Mouse (Mus musculus) limb, embryonic 14.5 days (tissue): ENCODE measurements around the gene Svop. TPM values are rescaled to one million over a fixed set of nuclear protein-coding genes. Genes with fewer than 3 reads are reported as not detected.

Source experiments
- ATAC-seq: fragments of 200-750 bp; cut with Nextera tagmentation; 2 replicates; pipeline ENCODE4 v1.8.0; 2017; ENCODE audit warnings: low read depth, moderate number of reproducible peaks, moderate TSS enrichment; ENCODE audit not compliant: low FRiP score
- DNase-seq: peaks from one replicate; pipeline ENCODE4 v3.0.0-alpha.2; 2015; ENCODE audit warnings: low spot score
- H3K27ac ChIP-seq: fragments of 300-500 bp; sonication (generic); replicated peaks from 2 replicates; pipeline ENCODE4 v1.5.1; 2014; ENCODE audit warnings: low read depth, mild to moderate bottlenecking, low read length, moderate library complexity, mixed read lengths
- H3K27me3 ChIP-seq: fragments of 300-500 bp; sonication (generic); 2 replicates; pipeline ENCODE4 v1.6.1; 2014; ENCODE audit warnings: low read length, mixed read lengths; ENCODE audit not compliant: control insufficient read depth, insufficient read depth
- H3K36me3 ChIP-seq: fragments of 300-500 bp; sonication (generic); 2 replicates; pipeline ENCODE4 v1.6.1; 2014; ENCODE audit warnings: mild to moderate bottlenecking, low read length, moderate library complexity, mixed read lengths; ENCODE audit not compliant: control insufficient read depth, insufficient read depth
- H3K4me1 ChIP-seq: fragments of 300-500 bp; sonication (generic); 2 replicates; pipeline ENCODE4 v1.6.1; 2014; ENCODE audit warnings: antibody characterized with exemption, low read length, mixed read lengths; ENCODE audit not compliant: control insufficient read depth, insufficient read depth
- H3K4me2 ChIP-seq: fragments of 300-500 bp; sonication (generic); replicated peaks from 2 replicates; pipeline ENCODE4 v1.6.1; 2014; ENCODE audit warnings: low read depth, mild to moderate bottlenecking, low read length, moderate library complexity; ENCODE audit not compliant: severe bottlenecking
- H3K4me3 ChIP-seq: fragments of 300-500 bp; sonication (generic); replicated peaks from 2 replicates; pipeline ENCODE4 v1.5.1; 2014; ENCODE audit warnings: low read length
- H3K9ac ChIP-seq: fragments of 300-500 bp; sonication (generic); 2 replicates; pipeline ENCODE4 v1.6.1; 2014; ENCODE audit warnings: mild to moderate bottlenecking, low read depth, low read length, moderate library complexity; ENCODE audit not compliant: severe bottlenecking
- H3K9me3 ChIP-seq: fragments of 300-500 bp; sonication (generic); 2 replicates; pipeline ENCODE4 v1.6.1; 2016; ENCODE audit warnings: low read length; ENCODE audit not compliant: control insufficient read depth
- POLR2A ChIP-seq: fragments of 200-500 bp; IDR thresholded peaks from 2 replicates; pipeline ENCODE4 v1.8.0; 2012; ENCODE audit warnings: inconsistent platforms, mild to moderate bottlenecking, moderate library complexity, borderline replicate concordance; ENCODE audit not compliant: insufficient read depth, insufficient read length; ENCODE audit errors: extremely low read depth
- WGBS: fragments of 180-500 bp; shearing (Covaris S2); extraction: QIAGEN DNeasy Blood & Tissue Kit; methylation state at CpG from one replicate; pipeline ENCODE4 v1.1.7; 2014; 5-methylcytosine and 5-hydroxymethylcytosine counted together
- polyA plus RNA-seq, 2 experiments: library from polyadenylated mRNA; depleted of rRNA in 1 of 2; stranded (reverse) in 1 of 2; unstranded in 1 of 2; fragments of >200 nt; fragmentation: Nextera tagmentation in 1 of 2; extraction: Ambion mirVana in 1 of 2; gene quantifications; 2 replicates each; pipeline versions ENCODE4 v1.2.1 to v1.2.3; 2012 to 2014

Gene Svop
- polyA plus RNA-seq, 2 experiments = 0.21 TPM; not detected in 1

GRCm38 (mm10) chr5:114130211-114130605 lies 38.8 kb upstream of the Svop start, which contains the start of gene Ung:
Gene Ung, plus strand, starts transcription at chr5:114130386.
- 1% methylated on average over 24 of the region's 29 CpGs for WGBS
- DNase-seq = peak; percentile 49
- Histone ChIP-seq H3K4me1 (peaks cover 8% of the 10 kb centered on the region), H3K27me3 (no peaks in the 10 kb centered on the region), H3K4me3 (peak within 1 kb of the TSS; percentile 68), H3K36me3 (peaks cover 5% of the 10 kb centered on the region), H3K27ac (peak within 1 kb of the TSS; percentile 73), H3K9ac (peak within 1 kb of the TSS; percentile 61), H3K9me3 (no peaks in the 10 kb centered on the region), H3K4me2 (peak within 1 kb of the TSS; percentile 93)
- no peak for TF ChIP-seq POLR2A
- peak; percentile 27 for ATAC-seq

- peaks cover 8% of the 10 kb centered on the region for H3K4me1 ChIP-seq
- H3K9ac ChIP-seq = no peak overlapping the region
- WGBS = 76% methylated on average over 15 of the region's 15 CpGs
- H3K9me3 ChIP-seq = no peaks in the 10 kb centered on the region
- H3K27ac ChIP-seq = no peak overlapping the region
- TF ChIP-seq POLR2A = no peak
- peak overlapping the region; percentile 93 for H3K4me2 ChIP-seq
- peak overlapping the region; percentile 68 for H3K4me3 ChIP-seq
- DNase-seq = no peak
- peaks cover 4% of the 10 kb centered on the region for H3K36me3 ChIP-seq
- H3K27me3 ChIP-seq = no peaks in the 10 kb centered on the region
- no peak for ATAC-seq
Measured at GRCm38 (mm10) chr5:114129550-114130210, 38.3 kb upstream of the Svop start.

- H3K4me2 ChIP-seq = peak within 1 kb of the TSS; percentile 65
- peak within 1 kb of the TSS; percentile 90 for H3K27ac ChIP-seq
- peak; percentile 23; the same call in 1 of the 2 replicates for TF ChIP-seq POLR2A
- under 1% methylated on average over 56 of the region's 69 CpGs for WGBS
- H3K4me3 ChIP-seq = peak within 1 kb of the TSS; percentile 46
- H3K9me3 ChIP-seq = no peaks in the 10 kb centered on the region
- H3K36me3 ChIP-seq = peaks cover 18% of the 10 kb centered on the region
- DNase-seq (peak; percentile 85), ATAC-seq (peak; percentile 14; the same call in 1 of the 2 replicates)
- H3K4me1 ChIP-seq = peaks cover 8% of the 10 kb centered on the region; the same call in 1 of the 2 replicates
- H3K9ac ChIP-seq = peak within 1 kb of the TSS; percentile 59
- H3K27me3 ChIP-seq = no peaks in the 10 kb centered on the region
Measured at GRCm38 (mm10) chr5:114127374-114128349, 36.3 kb upstream of the Svop start, which contains the start of gene Alkbh2. Gene Alkbh2, minus strand, starts transcription at chr5:114128218.

GRCm38 (mm10) chr5:114126499-114127244 lies 35.3 kb upstream of the Svop start:
- peaks cover 1% of the 10 kb centered on the region; the same call in 1 of the 2 replicates for H3K4me1 ChIP-seq
- TF ChIP-seq POLR2A = no peak
- H3K36me3 ChIP-seq = peaks cover 28% of the 10 kb centered on the region
- H3K4me3 ChIP-seq = peak overlapping the region; percentile 46; the same call in 1 of the 2 replicates
- ATAC-seq (no peak), DNase-seq (no peak)
- peak overlapping the region; percentile 65 for H3K4me2 ChIP-seq
- no peak overlapping the region for H3K27ac ChIP-seq
- H3K9me3 ChIP-seq = no peaks in the 10 kb centered on the region
- no peaks in the 10 kb centered on the region for H3K27me3 ChIP-seq
- H3K9ac ChIP-seq = no peak overlapping the region
- 84% methylated on average over 7 of the region's 7 CpGs for WGBS
